Mouse (Mus musculus): ENCODE measurements at regions not wholly inside any gene's neighbourhood (a gene's known extent, or its start where the extent isn't known, plus 50 kb on each side); places are given as distances from the start of the nearest gene placed in this dataset.
A peak's percentile ranks its signal among the peaks of the same experiment; 100 is the strongest.

DNA sequence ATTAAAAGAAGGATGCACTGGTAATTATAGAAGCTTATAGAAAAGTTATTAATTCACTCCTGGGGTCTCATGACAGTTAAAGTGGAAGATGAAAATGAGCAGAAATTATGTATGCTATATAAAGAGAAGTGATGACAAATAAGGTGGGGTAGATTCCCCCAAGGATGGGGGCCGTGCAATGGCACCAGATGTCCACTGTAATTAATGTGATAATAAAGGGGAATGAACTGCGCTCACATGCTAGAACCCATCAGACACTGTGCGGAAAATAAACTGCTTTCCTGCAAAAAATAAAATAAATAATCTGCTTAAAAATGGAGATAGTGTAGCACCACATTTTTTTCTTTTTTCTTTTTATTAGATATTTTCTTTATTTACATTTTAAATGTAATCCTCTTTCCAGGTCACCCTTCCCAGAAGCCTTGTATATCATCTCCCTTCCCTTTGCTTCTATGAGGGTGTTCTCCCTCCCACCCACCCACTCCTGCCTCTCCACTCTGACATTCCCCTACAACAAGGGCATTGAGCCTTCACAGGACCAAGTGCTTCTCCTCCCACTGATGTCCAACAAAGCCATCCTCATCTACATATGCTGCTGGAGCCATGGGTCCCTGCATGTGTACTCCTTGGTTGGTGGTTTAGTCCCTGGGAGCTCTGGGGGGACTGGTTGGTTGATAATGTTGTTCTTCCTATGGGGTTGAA lies 934.0 kb upstream of the Pcdh20 start:
- DNase-seq (ENCODE audit: low spot score) = no peak

- peak; percentile 16 for DNase-seq (ENCODE audit: low spot score)
These were observed 931.6 kb upstream of the Pcdh20 start for GRCm38 (mm10) chr14:89402568-89403339.

DNA sequence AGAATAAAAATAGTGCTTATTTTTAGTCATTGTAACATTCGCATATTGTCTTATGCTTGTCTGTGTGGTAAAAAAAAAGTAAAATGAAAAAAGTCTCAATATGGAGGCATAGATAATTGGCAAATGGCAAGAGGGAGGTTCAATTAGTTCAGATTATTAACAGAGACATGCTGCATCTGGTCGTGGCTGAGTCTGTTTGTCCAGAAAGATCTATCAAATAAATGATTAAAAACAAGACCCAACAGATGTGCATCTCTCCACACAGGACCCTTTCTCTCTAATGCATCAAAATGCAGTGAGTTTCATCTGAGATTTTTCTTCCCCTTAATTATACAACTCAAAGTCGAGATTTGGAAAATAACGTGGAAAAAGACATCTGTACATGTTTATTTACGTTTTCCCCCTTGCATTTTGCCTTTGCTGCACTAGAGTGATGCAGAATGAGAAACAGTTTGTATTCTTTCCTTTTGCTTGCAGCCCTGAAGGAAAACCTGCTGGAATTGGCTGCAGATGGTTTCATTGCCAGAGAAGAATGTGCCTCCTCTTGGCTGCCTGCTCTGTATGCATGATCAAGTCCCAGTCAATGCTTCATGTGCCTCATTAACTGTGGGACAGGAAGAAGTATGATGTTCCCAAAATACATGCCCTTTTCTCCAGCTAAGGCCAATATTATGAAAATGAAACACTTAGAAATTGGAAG lies 886.0 kb upstream of the Pcdh20 start:
- DNase-seq (ENCODE audit: low spot score) = no peak

GRCm38 (mm10) chr14:89347972-89348371 lies 876.8 kb upstream of the Pcdh20 start:
- peak; percentile 23 for DNase-seq (ENCODE audit: low spot score)

- no peak for DNase-seq (ENCODE audit: low spot score)
These were observed 853.9 kb upstream of the Pcdh20 start for GRCm38 (mm10) chr14:89325116-89325515.

GRCm38 (mm10) chr14:89308506-89308905 lies 837.3 kb upstream of the Pcdh20 start:
- DNase-seq (ENCODE audit: low spot score) = no peak
